In the genomic region with DNA sequence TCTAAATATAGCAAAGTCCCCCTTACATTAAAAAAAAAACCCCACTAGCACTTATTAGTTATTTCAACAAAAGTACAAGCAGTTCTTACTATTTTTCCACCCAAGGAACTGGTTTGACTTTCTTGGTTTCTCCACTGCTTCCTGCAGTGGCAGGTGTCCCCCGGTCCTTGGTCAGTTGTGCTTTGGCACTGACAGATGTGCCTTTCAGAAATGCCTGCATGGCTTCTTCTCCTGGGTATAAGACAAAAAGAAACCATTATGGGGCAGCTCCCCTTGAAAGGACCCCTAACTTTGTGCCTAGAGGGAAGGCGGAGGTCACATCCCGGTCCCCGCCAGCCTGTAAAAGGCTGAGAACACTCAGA, we compare ENCODE assay signal across 8 mouse cellular contexts. TPM values are rescaled to one million over a fixed set of nuclear protein-coding genes. Genes with fewer than 3 reads are reported as not detected.
DNase-seq lines count a peak whose midpoint lies in the region; ATAC-seq and TF ChIP-seq lines count a peak whose summit lies in the region.

No protein-coding gene starts in this region.

- no peaks in the 10 kb centered on the region for H3K27me3 ChIP-seq in thymus, adult 2 months (ENCODE audit: control insufficient read depth, insufficient read depth, low read length)
- no peaks in the 10 kb centered on the region for H3K27me3 ChIP-seq in liver, embryonic 12.5 days (replicated peaks)
- H3K27me3 ChIP-seq in stomach, postnatal 0 days (ENCODE audit: control insufficient read depth, insufficient read depth, low read length): no peaks in the 10 kb centered on the region

- no peak for DNase-seq in gastrocnemius, adult 2 months
- DNase-seq in gastrocnemius, postnatal 10 days: no peak
- no peak for DNase-seq in thymus, adult 2 months
- DNase-seq in thymus, postnatal 4 days: no peak
- DNase-seq in stomach, postnatal 0 days (ENCODE audit: low spot score): no peak
- no peak for DNase-seq in thymus, postnatal 25 days

- peaks cover 3% of the 10 kb centered on the region; the same call in 1 of the 2 replicates for H3K36me3 ChIP-seq in thymus, adult 2 months (ENCODE audit: control insufficient read depth, insufficient read depth, low read length)
- H3K36me3 ChIP-seq in liver, embryonic 12.5 days: peaks cover 32% of the 10 kb centered on the region
- 0 out of 2 replicates have a peak, but pooled peaks cover 6% of the 10 kb centered on the region for H3K36me3 ChIP-seq in stomach, postnatal 0 days (ENCODE audit: control insufficient read depth, insufficient read depth, low read length)

- TF ChIP-seq POLR2A in thymus, adult 2 months (IDR thresholded peaks at IDR 0.05; ENCODE audit: control insufficient read depth, extremely low read depth, insufficient read depth, low read length, poor library complexity): no peak

- WGBS in thymus, adult 2 months: 2% methylated on average over 4 of the region's 4 CpGs
- 0% methylated on average over 4 of the region's 4 CpGs for WGBS in liver, embryonic 12.5 days (ENCODE audit: insufficient replicate concordance)
- 0% methylated on average over 4 of the region's 4 CpGs for WGBS in stomach, postnatal 0 days

- H3K4me1 ChIP-seq in thymus, adult 2 months (replicated peaks; ENCODE audit: control insufficient read depth, insufficient read depth, low read length): peaks cover 8% of the 10 kb centered on the region
- peaks cover 32% of the 10 kb centered on the region for H3K4me1 ChIP-seq in liver, embryonic 12.5 days
- no peaks in the 10 kb centered on the region for H3K4me1 ChIP-seq in stomach, postnatal 0 days (replicated peaks; ENCODE audit: control insufficient read depth, insufficient read depth)

- H3K9me3 ChIP-seq in liver, embryonic 12.5 days (replicated peaks): no peaks in the 10 kb centered on the region
- no peaks in the 10 kb centered on the region for H3K9me3 ChIP-seq in stomach, postnatal 0 days (ENCODE audit: control insufficient read depth, low read length)

- H3K4me3 ChIP-seq in gastrocnemius, adult 2 months: peak overlapping the region; percentile 73
- peak overlapping the region; percentile 78 for H3K4me3 ChIP-seq in thymus, adult 2 months (ENCODE audit: control insufficient read depth, insufficient read depth, low read length)
- peak overlapping the region; percentile 87 for H3K4me3 ChIP-seq in liver, embryonic 12.5 days
- H3K4me3 ChIP-seq in stomach, postnatal 0 days (ENCODE audit: low read depth, low read length): peak overlapping the region; percentile 81

- ATAC-seq in liver, embryonic 12.5 days: peak; percentile 25; the same call in 1 of the 2 replicates
- no peak; the same call in 1 of the 2 replicates for ATAC-seq in stomach, postnatal 0 days (ENCODE audit: low FRiP score, low TSS enrichment)
- ATAC-seq in cerebellum, adult (ENCODE audit: insufficient number of reproducible peaks, low FRiP score, low TSS enrichment): no peak

- H3K27ac ChIP-seq in gastrocnemius, adult 2 months: peak overlapping the region; percentile 96
- H3K27ac ChIP-seq in thymus, adult 2 months (ENCODE audit: control insufficient read depth, insufficient read depth, low read length): no peak overlapping the region
- H3K27ac ChIP-seq in liver, embryonic 12.5 days: peak overlapping the region; percentile 98
- peak overlapping the region; percentile 99 for H3K27ac ChIP-seq in stomach, postnatal 0 days (replicated peaks)

- no peak for TF ChIP-seq CTCF in gastrocnemius, adult 2 months (IDR thresholded peaks at IDR 0.05)
- TF ChIP-seq CTCF in thymus, adult 2 months (IDR thresholded peaks at IDR 0.05; ENCODE audit: borderline replicate concordance, control insufficient read depth, extremely low read depth, insufficient read depth, low read length, poor library complexity): no peak
- TF ChIP-seq CTCF in stomach, postnatal 0 days (IDR thresholded peaks at IDR 0.05; ENCODE audit: low read depth): no peak

- intact Hi-C loops in gastrocnemius, adult 2 months (cut with DNase I): loop anchor here (10.0 kb wide), 1 partner anchor 862 kb away; a partner anchor contains a TSS

- H3K9ac ChIP-seq in liver, embryonic 12.5 days: peak overlapping the region; percentile 91
- H3K9ac ChIP-seq in stomach, postnatal 0 days (ENCODE audit: low read length): peak overlapping the region; percentile 89

- TF ChIP-seq EP300 in stomach, postnatal 0 days (optimal IDR thresholded peaks at IDR 0.05): no peak

- H3K4me2 ChIP-seq in liver, embryonic 12.5 days: peak overlapping the region; percentile 84
- H3K4me2 ChIP-seq in stomach, postnatal 0 days (replicated peaks; ENCODE audit: low read depth): peak overlapping the region; percentile 89

RNA-seq across cellular contexts. Expression of a gene that starts 0.2 kb away (rescaled TPM):
- total RNA-seq in gastrocnemius, adult 2 months (2021): 1 to 10 TPM; 7.6 to 7.9 TPM
- total RNA-seq in gastrocnemius, postnatal 10 days (2021): 1 to 10 TPM; 7.4 to 8.2 TPM
- 2.6 and 3.4 TPM in 2 replicates for polyA plus RNA-seq in thymus, adult 2 months (2012; rRNA removed)
- polyA plus RNA-seq in liver, embryonic 12.5 days (2016; fragmentation: Nextera tagmentation; extraction: Ambion mirVana): 184 and 199 TPM in 2 replicates
- 35.9 and 38.0 TPM in 2 replicates for polyA plus RNA-seq in stomach, postnatal 0 days (2015; fragmentation: Nextera tagmentation; extraction: Ambion mirVana)

RNA-seq across cellular contexts. Expression of a gene that starts 19.0 kb away (rescaled TPM):
- total RNA-seq in gastrocnemius, adult 2 months (2021): 1 to 10 TPM in 1 of 2 experiments, under 1 TPM in 1; 0.87 to 8.6 TPM
- total RNA-seq in gastrocnemius, postnatal 10 days (2021): 10 to 100 TPM; 12.4 to 15.1 TPM
- 52.4 and 61.3 TPM in 2 replicates for polyA plus RNA-seq in thymus, adult 2 months (2012; rRNA removed)
- polyA plus RNA-seq in liver, embryonic 12.5 days (2016; fragmentation: Nextera tagmentation; extraction: Ambion mirVana): not detected in 2 replicates
- polyA plus RNA-seq in stomach, postnatal 0 days (2015; fragmentation: Nextera tagmentation; extraction: Ambion mirVana): not detected in 2 replicates

RNA-seq across cellular contexts. Expression of a gene that starts 20.0 kb away (rescaled TPM):
- total RNA-seq in gastrocnemius, adult 2 months (2021): 100 to 1,000 TPM; 458 to 462 TPM
- total RNA-seq in gastrocnemius, postnatal 10 days (2021): 100 to 1,000 TPM; 272 to 309 TPM
- 109 and 137 TPM in 2 replicates for polyA plus RNA-seq in thymus, adult 2 months (2012; rRNA removed)
- polyA plus RNA-seq in liver, embryonic 12.5 days (2016; fragmentation: Nextera tagmentation; extraction: Ambion mirVana): 99.9 and 102 TPM in 2 replicates
- polyA plus RNA-seq in stomach, postnatal 0 days (2015; fragmentation: Nextera tagmentation; extraction: Ambion mirVana): 99.0 and 107 TPM in 2 replicates

Comparison
In these comparisons a context has a peak if more than half of its experiments do, and no peak if none do; other contexts are left out.
1. RNA of a gene that starts 19.0 kb away (polyA plus RNA-seq): 52.4 to 61.3 TPM in thymus, adult 2 months; not detected in liver, embryonic 12.5 days and not detected in stomach, postnatal 0 days; every median in the first group is over 10 times any median in the second.
2. Peak in every context shown above with its lines, with median percentiles within 50 percentile points of each other: H3K4me3 ChIP-seq.